In genomic region chr13:42337072-42337471, GRCm38 (mm10) we compare ENCODE assay signal across 19 mouse cellular contexts.
"Had no signal": no experiment of that assay in that cellular context is flagged by ENCODE, and none has a peak within 500 bp of the region (broad histone marks: within the 10 kb centered on the region; RNA-seq: fewer than 3 reads in every experiment).

No protein-coding gene starts in this region.

- H3K4me2 ChIP-seq: kidney, embryonic 15.5 days; limb, embryonic 13.5 days; liver, embryonic 12.5 days; liver, embryonic 15.5 days; lung, embryonic 15.5 days; midbrain, embryonic 13.5 days had no signal

- DNase-seq: kidney, adult 11 months; kidney, adult 8-10 months; kidney, postnatal 10 days; kidney, postnatal 36 days; liver; lung, postnatal 10 days; right cerebral cortex, postnatal 14 days; right cerebral cortex, postnatal 4 days; thymus, postnatal 25 days had no signal

- H3K36me3 ChIP-seq: kidney, embryonic 15.5 days; limb, embryonic 10.5 days; limb, embryonic 13.5 days; liver, embryonic 12.5 days; liver, embryonic 15.5 days; lung, embryonic 15.5 days; midbrain, embryonic 10.5 days; midbrain, embryonic 13.5 days had no signal

- H3K4me1 ChIP-seq: limb, embryonic 10.5 days; limb, embryonic 13.5 days; liver, embryonic 12.5 days; liver, embryonic 15.5 days; lung, embryonic 15.5 days; megakaryocyte, embryonic 14.5 days; midbrain, embryonic 13.5 days had no signal

- ATAC-seq: liver, embryonic 12.5 days; midbrain, embryonic 13.5 days; midbrain, embryonic 16.5 days had no signal

- H3K27ac ChIP-seq: kidney, embryonic 15.5 days; limb, embryonic 10.5 days; limb, embryonic 13.5 days; liver, embryonic 12.5 days; liver, embryonic 15.5 days; lung, embryonic 15.5 days; midbrain, embryonic 10.5 days; midbrain, embryonic 13.5 days had no signal

- H3K27me3 ChIP-seq: kidney, embryonic 15.5 days; limb, embryonic 13.5 days; liver, embryonic 12.5 days; lung, embryonic 15.5 days; megakaryocyte, embryonic 14.5 days; midbrain, embryonic 13.5 days had no signal

- H3K9me3 ChIP-seq: kidney, embryonic 15.5 days; limb, embryonic 10.5 days; limb, embryonic 13.5 days; liver, embryonic 12.5 days; liver, embryonic 15.5 days; lung, embryonic 15.5 days; megakaryocyte, embryonic 14.5 days; midbrain, embryonic 10.5 days; midbrain, embryonic 13.5 days had no signal

- H3K9ac ChIP-seq: kidney, embryonic 15.5 days; limb, embryonic 13.5 days; liver, embryonic 12.5 days; liver, embryonic 15.5 days; lung, embryonic 15.5 days; midbrain, embryonic 13.5 days had no signal

- H3K4me3 ChIP-seq: kidney, embryonic 15.5 days; limb, embryonic 10.5 days; limb, embryonic 13.5 days; liver, embryonic 12.5 days; liver, embryonic 15.5 days; lung, embryonic 15.5 days; megakaryocyte, embryonic 14.5 days; midbrain, embryonic 10.5 days; midbrain, embryonic 13.5 days had no signal
